10 mouse cellular contexts compared by ENCODE assay signal in the genomic region with DNA sequence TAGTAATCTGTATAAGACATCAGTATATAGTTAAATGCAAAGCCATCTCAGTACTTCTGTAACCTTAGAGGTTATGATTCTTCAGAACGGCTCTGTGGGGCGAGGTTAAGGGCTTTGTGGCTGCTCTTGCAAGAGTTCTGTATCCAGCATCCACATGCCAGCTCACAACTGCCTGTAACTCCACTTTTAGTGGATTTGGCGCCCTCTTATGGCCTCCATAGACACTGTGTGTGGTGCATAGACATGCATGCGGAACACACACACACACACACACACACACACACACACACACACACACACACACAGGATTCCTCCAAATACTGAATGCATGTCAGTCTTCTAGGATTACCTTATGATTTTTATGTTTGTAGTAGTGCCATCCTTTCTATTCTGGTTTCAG. TPM values are rescaled to one million over a fixed set of nuclear protein-coding genes. Genes with fewer than 3 reads are reported as not detected.
DNase-seq lines count a peak whose midpoint lies in the region; ATAC-seq and TF ChIP-seq lines count a peak whose summit lies in the region.
"Had no signal": no experiment of that assay in that cellular context is flagged by ENCODE, and none has a peak within 500 bp of the region (broad histone marks: within the 10 kb centered on the region; RNA-seq: fewer than 3 reads in every experiment).

No protein-coding gene starts in this region.

- peaks cover 9 to 20% of the 10 kb centered on the region in 2 experiments for H3K4me1 ChIP-seq in liver, embryonic 14.5 days (replicated peaks; ENCODE audit: control insufficient read depth in 2 of 2, insufficient read depth in 2 of 2, low read length in 1 of 2)

- peak; percentile 70 for TF ChIP-seq CTCF in liver, embryonic 14.5 days (IDR thresholded peaks at IDR 0.05; ENCODE audit: low read depth)

- ATAC-seq in liver, embryonic 14.5 days (ENCODE audit: insufficient read depth), result peak; percentile 53; the same call in 1 of the 2 replicates

- peaks cover 13% of the 10 kb centered on the region for H3K36me3 ChIP-seq in liver, embryonic 14.5 days (replicated peaks; ENCODE audit: control insufficient read depth, insufficient read depth, low read depth)

- peak; percentile 24 for DNase-seq in cerebellum, adult 9-10 months
- DNase-seq in cerebellum, postnatal 36 days, result no peak
- DNase-seq in right cerebral cortex, postnatal 14 days, result peak; percentile 21
- no peak for DNase-seq in right cerebral cortex, adult 18-20 months
- DNase-seq in liver, embryonic 14.5 days (ENCODE audit: low read depth in 3 of 3, low spot score in 3 of 3), result no peak
- DNase-seq in thymus, postnatal 36 days, result peak; percentile 35 to 36
- no peak for DNase-seq in heart, adult 18-20 months
- DNase-seq in gastrocnemius, postnatal 4 days (ENCODE audit: low spot score in 2 of 2), result no peak
- DNase-seq: left cerebral cortex, postnatal 4 days had no signal

- H3K27ac ChIP-seq in liver, embryonic 14.5 days, result no peak overlapping the region

- TF ChIP-seq EP300 in liver, embryonic 14.5 days (IDR thresholded peaks at IDR 0.05; ENCODE audit: low read depth), result no peak

- 65% methylated on average over 4 of the region's 4 CpGs for WGBS in liver, embryonic 14.5 days (ENCODE audit: insufficient replicate concordance)

- no peaks in the 10 kb centered on the region for H3K27me3 ChIP-seq in liver, embryonic 14.5 days (ENCODE audit: control insufficient read depth, insufficient read depth, low read length)

- no peak overlapping the region for H3K4me2 ChIP-seq in liver, embryonic 14.5 days (ENCODE audit: low read depth)

- H3K9ac ChIP-seq in liver, embryonic 14.5 days (replicated peaks), result no peak overlapping the region

- no peak overlapping the region for H3K4me3 ChIP-seq in liver, embryonic 14.5 days (ENCODE audit: insufficient read depth in 1 of 2, low read depth in 2 of 2, low read length in 2 of 2)

- H3K9me3 ChIP-seq in liver, embryonic 14.5 days (ENCODE audit: control insufficient read depth, low read length), result no peaks in the 10 kb centered on the region

RNA-seq across cellular contexts. Expression of a gene that starts 11.0 kb away (rescaled TPM):
- polyA plus RNA-seq in liver, embryonic 14.5 days (2012; rRNA removed), result 5.1 and 7.2 TPM in 2 replicates
- 5.2 and 6.6 TPM in 2 replicates for polyA plus RNA-seq in liver, embryonic 14.5 days (2014; fragmentation: Nextera tagmentation; extraction: Ambion mirVana)
- total RNA-seq in heart, adult 18-20 months (2021), result 10 to 100 TPM; 48.4 to 50.0 TPM
- 10 to 100 TPM; 25.6 to 27.3 TPM for total RNA-seq in gastrocnemius, postnatal 4 days (2021)

RNA-seq across cellular contexts. Expression of a gene that starts 19.0 kb away (rescaled TPM):
- 4.4 and 6.8 TPM in 2 replicates for polyA plus RNA-seq in liver, embryonic 14.5 days (2012; rRNA removed)
- 0.81 and 1.5 TPM in 2 replicates for polyA plus RNA-seq in liver, embryonic 14.5 days (2014; fragmentation: Nextera tagmentation; extraction: Ambion mirVana)
- total RNA-seq in heart, adult 18-20 months (2021), result not detected
- total RNA-seq in gastrocnemius, postnatal 4 days (2021), result under 1 TPM; 0.26 to 0.71 TPM
- total RNA-seq: heart, postnatal 36 days; left cerebral cortex, postnatal 4 days had no signal

Comparison
In these comparisons a context has a peak if more than half of its experiments do, and no peak if none do; other contexts are left out.
1. DNase-seq: peak in cerebellum, adult 9-10 months (single experiment), right cerebral cortex, postnatal 14 days (single experiment) and thymus, postnatal 36 days (2 of 2); none in cerebellum, postnatal 36 days (0 of 2), right cerebral cortex, adult 18-20 months (single experiment), liver, embryonic 14.5 days (0 of 3), heart, adult 18-20 months (0 of 2) and gastrocnemius, postnatal 4 days (0 of 2).